Mouse (Mus musculus) erythroblast, embryonic 14.5 days (primary cell): Measurements from ENCODE around the gene Klk11.

ENCODE experiments used
- GATA1 ChIP-seq: IDR thresholded peaks from 2 replicates; pipeline ENCODE4 v1.6.1; 2012; ENCODE audit warnings: low read length, inconsistent platforms, mixed read lengths
- TAL1 ChIP-seq: IDR thresholded peaks from 3 replicates; pipeline ENCODE4 v1.6.1; 2012; ENCODE audit warnings: low read length, inconsistent platforms, mixed read lengths

DNA sequence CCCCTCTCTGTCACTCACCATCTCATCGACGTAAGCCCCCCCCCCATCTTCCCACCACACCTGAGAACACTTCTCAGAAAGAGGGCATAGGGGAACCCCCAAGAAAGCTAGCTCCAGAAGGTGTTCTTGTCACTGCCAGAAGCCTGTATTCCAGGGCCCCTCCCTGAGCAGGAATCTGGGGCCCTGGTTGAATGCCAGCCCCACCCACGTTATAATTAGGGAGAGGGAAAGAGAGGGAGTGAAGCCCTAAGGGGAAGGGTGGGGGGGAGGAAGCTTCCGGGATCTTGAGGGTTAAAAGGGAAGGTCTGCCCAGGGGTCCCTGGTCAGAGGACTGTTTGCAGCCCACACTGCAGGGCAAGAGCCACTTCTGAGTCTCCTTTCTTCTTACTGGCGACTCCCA is 6.3 kb downstream of the Klk11 start, which contains the start of gene Klk10:
- TF ChIP-seq TAL1 (no peak), GATA1 (no peak)
